Comparison of ENCODE assay signal across 10 mouse cellular contexts in genomic region chr8:121474161-121474897, GRCm38 (mm10).
DNase-seq lines count a peak whose midpoint lies in the region; ATAC-seq and TF ChIP-seq lines count a peak whose summit lies in the region.
"Had no signal": no experiment of that assay in that cellular context is flagged by ENCODE, and none has a peak within 500 bp of the region (broad histone marks: within the 10 kb centered on the region; RNA-seq: fewer than 3 reads in every experiment).

No protein-coding gene starts in this region.

- no peaks in the 10 kb centered on the region for H3K36me3 ChIP-seq in lung, embryonic 14.5 days (ENCODE audit: insufficient read depth)
- no peaks in the 10 kb centered on the region for H3K36me3 ChIP-seq in forebrain, embryonic 14.5 days (ENCODE audit: control insufficient read depth, insufficient read depth, low read length)
- H3K36me3 ChIP-seq in neural tube, embryonic 12.5 days: no peaks in the 10 kb centered on the region
- H3K36me3 ChIP-seq: midbrain, embryonic 12.5 days had no signal

- no peaks in the 10 kb centered on the region for H3K9me3 ChIP-seq in lung, embryonic 14.5 days (ENCODE audit: low read depth, low read length)
- no peaks in the 10 kb centered on the region for H3K9me3 ChIP-seq in forebrain, embryonic 14.5 days (replicated peaks; ENCODE audit: control insufficient read depth, low read length)
- no peaks in the 10 kb centered on the region for H3K9me3 ChIP-seq in neural tube, embryonic 12.5 days
- H3K9me3 ChIP-seq: midbrain, embryonic 12.5 days had no signal

- peak; percentile 50 for DNase-seq in embryo, embryonic 11 days
- no peak for DNase-seq in embryo, embryonic 10 days (ENCODE audit: low spot score)
- no peak for DNase-seq in lung, embryonic 14.5 days
- DNase-seq in lung, postnatal 36 days: no peak
- DNase-seq in forebrain, embryonic 14.5 days (ENCODE audit: low spot score): peak; percentile 22
- no peak for DNase-seq in yolk sac, embryonic 10.5 days (ENCODE audit: low spot score)
- no peak for DNase-seq in adipocyte (ENCODE audit: low spot score)
- DNase-seq: adrenal gland, postnatal 36 days had no signal

- no peak for TF ChIP-seq CTCF in lung, embryonic 14.5 days (IDR thresholded peaks at IDR 0.05; ENCODE audit: low read depth)

- no peak overlapping the region for H3K4me3 ChIP-seq in lung, embryonic 14.5 days (ENCODE audit: low read depth, low read length)
- H3K4me3 ChIP-seq in forebrain, embryonic 14.5 days (ENCODE audit: low read depth, low read length): no peak overlapping the region
- H3K4me3 ChIP-seq in neural tube, embryonic 12.5 days: no peak overlapping the region
- H3K4me3 ChIP-seq: midbrain, embryonic 12.5 days had no signal

- H3K27me3 ChIP-seq in lung, embryonic 14.5 days (ENCODE audit: insufficient read depth, low read length): no peaks in the 10 kb centered on the region
- H3K27me3 ChIP-seq in forebrain, embryonic 14.5 days (replicated peaks; ENCODE audit: control insufficient read depth, insufficient read depth, low read length): no peaks in the 10 kb centered on the region
- peaks cover 6% of the 10 kb centered on the region for H3K27me3 ChIP-seq in neural tube, embryonic 12.5 days (replicated peaks)

- ATAC-seq in lung, embryonic 14.5 days (ENCODE audit: insufficient read depth): no peak
- ATAC-seq in forebrain, embryonic 14.5 days: no peak
- no peak for ATAC-seq in neural tube, embryonic 12.5 days (ENCODE audit: low FRiP score, low read depth)

- peak overlapping the region; percentile 51 for H3K4me2 ChIP-seq in lung, embryonic 14.5 days
- peak overlapping the region; percentile 0; the same call in 1 of the 2 replicates for H3K4me2 ChIP-seq in forebrain, embryonic 14.5 days (ENCODE audit: low read length)
- H3K4me2 ChIP-seq in neural tube, embryonic 12.5 days (replicated peaks): peak overlapping the region; percentile 47
- H3K4me2 ChIP-seq: midbrain, embryonic 12.5 days had no signal

- 0 out of 2 replicates have a peak, but pooled peaks cover 4% of the 10 kb centered on the region for H3K4me1 ChIP-seq in lung, embryonic 14.5 days (ENCODE audit: insufficient read depth)
- H3K4me1 ChIP-seq in forebrain, embryonic 14.5 days (ENCODE audit: control insufficient read depth, insufficient read depth, low read length): no peaks in the 10 kb centered on the region
- H3K4me1 ChIP-seq in neural tube, embryonic 12.5 days: peaks cover 14% of the 10 kb centered on the region; the same call in 1 of the 2 replicates

- H3K27ac ChIP-seq in lung, embryonic 14.5 days (ENCODE audit: low read depth): no peak overlapping the region
- H3K27ac ChIP-seq in forebrain, embryonic 14.5 days (ENCODE audit: low read depth, low read length): no peak overlapping the region
- H3K27ac ChIP-seq in neural tube, embryonic 12.5 days: no peak overlapping the region
- H3K27ac ChIP-seq: midbrain, embryonic 12.5 days had no signal

- WGBS in lung, embryonic 14.5 days: 7% methylated on average over 25 of the region's 25 CpGs
- 15% methylated on average over 25 of the region's 25 CpGs for WGBS in forebrain, embryonic 14.5 days
- 13% methylated on average over 25 of the region's 25 CpGs for WGBS in neural tube, embryonic 12.5 days

- no peak overlapping the region for H3K9ac ChIP-seq in lung, embryonic 14.5 days
- no peak overlapping the region for H3K9ac ChIP-seq in forebrain, embryonic 14.5 days (ENCODE audit: low read length)
- H3K9ac ChIP-seq in neural tube, embryonic 12.5 days: no peak overlapping the region
- H3K9ac ChIP-seq: midbrain, embryonic 12.5 days had no signal

Comparison
In these comparisons a context has a peak if more than half of its experiments do, and no peak if none do; other contexts are left out.
1. DNase-seq: peak in embryo, embryonic 11 days (single experiment) and forebrain, embryonic 14.5 days (single experiment); none in embryo, embryonic 10 days (single experiment), lung, embryonic 14.5 days (single experiment), lung, postnatal 36 days (single experiment), yolk sac, embryonic 10.5 days (single experiment) and adipocyte (single experiment).
2. H3K4me2 ChIP-seq: peak in every context shown above with its lines; median percentile 51 in lung, embryonic 14.5 days; 47 in neural tube, embryonic 12.5 days; 0 in forebrain, embryonic 14.5 days.